Mouse (Mus musculus): ENCODE results near the gene Sfrp4.

Gene Sfrp4

DNA sequence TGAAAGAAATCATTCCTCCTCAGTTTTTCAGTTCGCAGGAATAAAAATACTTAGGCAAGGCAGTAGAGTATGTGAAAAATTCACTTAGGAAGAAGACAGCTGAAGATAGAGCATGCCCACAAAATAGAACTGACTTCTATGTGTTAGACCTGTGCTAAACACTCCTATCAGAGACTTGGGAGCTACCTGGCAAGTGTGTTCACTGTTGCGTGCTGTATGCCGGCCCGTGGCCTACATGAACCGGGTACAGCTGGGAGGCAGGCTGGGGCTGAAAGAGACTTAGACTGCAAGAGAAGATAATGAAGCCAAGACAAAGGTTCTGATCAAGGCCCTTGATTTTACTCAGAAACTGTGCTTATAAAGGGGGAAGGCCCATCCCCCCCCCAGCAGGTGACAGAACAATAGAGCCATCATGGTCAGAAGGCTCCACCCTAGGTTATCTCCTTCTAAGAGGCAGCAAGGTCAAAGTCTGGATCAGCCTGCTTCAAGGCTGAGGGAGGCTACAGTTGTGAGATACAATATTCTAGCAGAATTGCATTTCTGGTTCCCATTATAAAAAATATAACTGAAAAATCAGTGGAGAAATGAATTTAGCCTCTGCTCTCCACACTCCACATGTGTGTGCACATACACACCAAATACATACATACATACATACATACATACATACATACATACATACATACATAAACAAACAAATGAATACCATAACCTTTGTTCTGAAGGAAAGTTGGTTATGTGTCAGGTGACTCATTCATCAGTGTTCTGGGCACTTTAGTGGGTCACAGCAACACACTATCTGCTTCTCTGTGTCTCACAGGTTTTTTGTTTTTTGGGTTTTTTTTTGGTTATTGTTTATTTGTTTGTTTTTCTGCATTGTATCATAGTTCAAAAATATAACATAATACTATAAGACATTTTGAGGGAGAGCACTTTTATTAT lies 8.1 kb downstream of the Sfrp4 start:
- no peak for DNase-seq (ENCODE audit: low read depth, low spot score)

DNA sequence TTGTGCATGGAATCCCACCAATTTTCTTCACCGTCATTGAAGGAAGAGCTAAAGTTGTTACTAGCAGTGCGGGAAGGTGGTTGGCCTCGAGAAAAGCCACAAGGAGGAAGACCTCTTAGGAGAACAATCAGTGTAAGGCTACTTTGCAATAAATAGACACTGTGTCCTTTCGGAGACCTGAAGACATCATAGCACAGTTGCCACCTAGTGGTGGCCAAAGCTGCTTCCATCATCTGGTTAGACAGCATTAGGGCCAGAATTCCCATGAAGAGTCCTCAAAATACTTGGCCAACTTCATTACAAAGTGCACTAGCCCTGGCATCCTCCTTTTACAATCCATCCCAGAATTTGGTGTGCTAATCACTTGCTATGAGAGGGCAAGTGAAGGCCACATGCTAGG lies 13.2 kb downstream of the Sfrp4 start:
- DNase-seq (ENCODE audit: low read depth, low spot score): no peak

DNA sequence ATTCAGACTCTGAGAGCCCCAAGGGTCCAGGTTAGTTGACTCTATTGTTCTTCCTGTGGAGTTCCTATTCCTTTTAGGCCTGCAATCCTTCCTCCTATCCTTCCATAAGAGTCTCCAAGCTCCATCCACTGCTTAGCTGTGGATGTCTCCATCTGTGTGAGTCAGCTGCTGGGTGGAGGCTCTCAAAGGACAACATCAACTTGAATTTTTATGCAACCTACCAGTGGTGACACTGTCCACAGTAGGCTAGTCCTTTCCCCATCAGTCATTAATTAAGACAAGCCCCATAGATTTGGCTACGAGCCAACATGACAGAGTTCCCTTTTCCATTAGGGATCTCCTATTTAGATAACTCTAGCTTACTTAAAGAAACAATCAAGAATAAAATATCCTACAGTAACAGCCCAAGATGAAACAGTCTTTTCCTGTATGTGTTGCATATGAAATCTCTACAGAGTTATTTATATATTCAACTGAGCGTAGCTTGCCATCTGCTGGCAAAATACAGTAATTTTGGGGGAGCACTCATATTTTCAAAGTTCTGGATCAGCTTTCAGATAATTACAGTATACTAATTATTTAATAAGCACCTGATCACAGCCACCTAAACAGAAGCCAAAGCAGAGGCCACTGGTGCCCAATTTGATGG lies 17.4 kb downstream of the Sfrp4 start:
- no peak for DNase-seq (ENCODE audit: low read depth, low spot score)

DNA sequence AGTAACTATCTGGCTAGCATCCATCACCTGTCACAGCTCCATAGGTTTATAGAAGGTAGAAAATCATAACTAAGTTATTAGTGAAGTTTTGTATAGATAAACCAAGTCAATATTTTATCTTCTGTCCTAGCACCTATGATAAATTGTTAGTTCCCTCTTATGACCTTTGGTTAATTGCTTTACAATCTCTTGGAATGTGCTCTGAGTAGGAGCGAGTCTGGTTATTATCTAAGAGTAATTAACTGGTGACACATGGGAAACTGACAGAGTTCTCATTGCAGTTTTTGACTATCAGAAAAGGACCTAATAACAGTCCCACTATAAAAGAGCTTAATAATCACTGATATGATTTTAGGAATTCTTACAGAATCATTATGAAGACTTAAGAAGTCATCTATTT lies 20.6 kb downstream of the Sfrp4 start:
- DNase-seq (ENCODE audit: low read depth, low spot score): no peak

DNA sequence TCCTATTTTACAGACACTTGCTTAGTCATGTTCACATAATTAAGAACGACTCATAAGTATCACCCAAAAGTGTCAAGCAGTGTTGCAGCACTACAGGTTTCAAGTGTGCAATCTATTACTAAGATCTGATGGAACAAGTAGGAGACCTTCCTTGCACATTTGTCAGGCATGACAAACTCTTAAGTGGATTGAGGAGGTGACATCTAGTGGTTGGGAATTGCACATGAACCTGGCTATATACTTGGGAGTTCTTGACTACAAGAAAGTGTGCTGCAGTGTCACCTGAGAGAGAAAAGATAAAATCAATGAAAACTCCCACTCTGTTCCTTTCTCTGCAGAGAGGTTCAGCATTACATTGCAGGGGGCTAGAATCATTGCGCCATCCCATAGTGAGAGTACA lies 21.3 kb downstream of the Sfrp4 start:
- DNase-seq (ENCODE audit: low read depth, low spot score): no peak

DNA sequence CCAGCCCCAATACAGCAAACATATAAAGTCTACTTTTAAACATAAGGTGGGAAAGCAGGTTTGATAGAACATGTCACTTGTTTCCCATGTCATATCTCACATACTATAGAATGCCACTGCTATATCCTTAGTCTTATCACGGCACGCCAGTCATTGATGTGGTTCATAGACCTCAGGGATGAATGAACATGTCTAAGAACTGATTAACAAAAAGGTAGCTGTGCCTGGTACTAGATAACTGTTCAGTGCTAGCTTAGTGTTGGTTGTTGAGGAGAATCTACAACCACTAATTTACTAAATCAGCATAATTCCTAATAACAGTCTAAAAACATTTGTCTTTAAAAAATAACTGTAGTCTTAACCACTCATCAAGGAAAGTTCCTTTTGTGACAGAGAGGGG lies 26.9 kb downstream of the Sfrp4 start:
- DNase-seq (ENCODE audit: low read depth, low spot score): no peak

DNA sequence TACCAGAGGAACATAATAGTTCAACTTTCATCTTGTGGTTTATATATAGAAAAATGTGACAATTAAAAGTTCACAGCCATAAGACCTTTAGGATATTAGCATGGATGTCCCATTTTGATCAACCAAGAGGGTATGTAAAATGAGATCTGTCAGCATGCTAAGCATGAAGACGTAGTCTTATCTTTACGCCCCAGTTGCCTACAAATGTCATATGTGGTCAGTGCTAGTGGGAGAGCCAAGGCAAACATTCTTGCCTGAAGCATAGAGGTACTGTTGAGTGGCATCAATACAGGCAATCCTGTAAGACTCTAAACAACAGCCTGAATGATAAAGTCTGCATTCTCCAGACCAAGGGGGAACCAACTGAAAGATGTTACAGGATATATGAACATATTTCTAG lies 29.5 kb downstream of the Sfrp4 start:
- DNase-seq (ENCODE audit: low read depth, low spot score): no peak

DNA sequence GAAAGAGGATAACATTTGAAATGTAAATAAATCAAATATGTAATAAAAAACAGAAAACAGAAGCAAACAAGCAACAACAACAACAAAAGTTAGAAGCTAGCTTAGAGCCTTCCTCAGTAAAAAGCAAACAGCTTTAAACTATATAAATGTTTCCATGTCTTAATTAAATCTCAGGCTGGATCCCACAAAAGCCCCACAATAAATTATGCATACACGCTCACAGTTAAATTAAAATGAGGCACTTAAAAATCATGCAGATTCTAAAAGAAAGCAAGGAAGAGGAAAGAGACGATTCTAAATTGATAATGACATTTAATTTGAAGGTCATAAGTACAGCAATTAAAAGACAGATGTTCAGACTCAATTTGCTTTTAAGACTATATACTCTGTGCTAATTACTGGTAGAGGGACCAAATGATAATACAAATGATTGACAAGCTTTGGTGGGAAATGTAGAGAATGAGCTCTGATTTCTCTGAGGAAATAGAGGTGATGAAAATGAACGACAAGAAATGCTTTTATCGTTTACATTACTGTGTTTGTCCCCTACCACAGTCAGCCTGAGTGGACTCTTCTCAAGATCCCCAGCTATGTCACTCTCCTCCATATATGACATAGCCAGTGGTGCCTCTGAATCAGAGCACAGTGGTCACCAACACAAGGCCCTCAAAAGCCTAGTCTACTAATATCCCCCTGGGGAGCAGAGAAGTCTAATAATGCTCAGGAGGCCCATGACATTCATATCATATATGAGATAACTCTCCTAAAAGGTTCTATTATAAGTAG lies 45.6 kb downstream of the Sfrp4 start:
- DNase-seq (ENCODE audit: low read depth, low spot score): no peak

DNA sequence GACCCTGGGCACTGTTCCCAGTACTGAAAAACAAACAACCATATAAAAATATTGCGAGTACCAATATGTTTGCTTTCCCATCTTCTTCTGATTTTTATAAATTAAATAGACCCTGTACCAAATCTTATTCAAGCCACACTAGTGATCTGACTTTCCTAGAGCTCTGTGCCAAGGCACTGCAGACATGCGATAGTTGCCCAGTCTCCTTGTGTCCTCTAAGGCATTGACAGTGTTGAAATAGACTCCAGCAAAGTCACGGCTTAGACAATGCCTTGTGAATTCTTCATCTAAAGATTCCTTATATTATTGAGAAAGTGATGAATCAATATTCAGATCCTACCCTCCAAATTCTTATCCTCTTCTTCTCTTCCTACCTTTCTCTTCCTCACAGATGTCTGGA lies 51.1 kb downstream of the Sfrp4 start:
- no peak for DNase-seq (ENCODE audit: low read depth, low spot score)

DNA sequence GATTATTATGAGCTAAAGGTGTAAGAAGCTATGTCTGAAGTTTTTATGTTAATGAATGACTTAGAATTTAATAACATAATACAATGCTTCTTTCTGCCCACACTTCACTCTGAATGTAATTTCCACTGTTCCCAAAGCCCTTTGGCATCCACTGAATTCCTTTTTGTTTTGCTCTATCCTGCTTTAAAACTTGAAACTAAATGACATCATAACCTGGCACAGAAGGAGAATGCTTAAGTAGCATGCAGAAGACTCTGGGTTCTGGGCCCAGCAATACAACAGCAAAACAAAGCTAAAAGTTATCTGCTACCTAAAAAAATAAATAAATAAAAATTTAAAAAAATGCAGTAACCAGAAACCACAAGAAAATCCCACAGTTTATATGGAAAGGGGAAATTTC lies 51.7 kb downstream of the Sfrp4 start:
- no peak for DNase-seq (ENCODE audit: low read depth, low spot score)

Data from CD4-positive helper T cell, adult 2 months (primary cell).